Mouse (Mus musculus): ENCODE data around the gene Metap2.
A peak's percentile ranks its signal among the peaks of the same experiment; 100 is the strongest.
"Not testable (repeated sequence)": the region's sequence is repeated elsewhere in the genome, so short reads cannot be mapped to it uniquely, and the experiment has no call there.

Gene Metap2

GRCm38 (mm10) chr10:93909811-93910446 is 13.0 kb upstream of the Metap2 start:
- no peak for DNase-seq

GRCm38 (mm10) chr10:93909015-93909414 is 12.1 kb upstream of the Metap2 start:
- DNase-seq, result no peak

- no peak for DNase-seq
These were observed 11.6 kb upstream of the Metap2 start for GRCm38 (mm10) chr10:93908540-93908939.

DNA sequence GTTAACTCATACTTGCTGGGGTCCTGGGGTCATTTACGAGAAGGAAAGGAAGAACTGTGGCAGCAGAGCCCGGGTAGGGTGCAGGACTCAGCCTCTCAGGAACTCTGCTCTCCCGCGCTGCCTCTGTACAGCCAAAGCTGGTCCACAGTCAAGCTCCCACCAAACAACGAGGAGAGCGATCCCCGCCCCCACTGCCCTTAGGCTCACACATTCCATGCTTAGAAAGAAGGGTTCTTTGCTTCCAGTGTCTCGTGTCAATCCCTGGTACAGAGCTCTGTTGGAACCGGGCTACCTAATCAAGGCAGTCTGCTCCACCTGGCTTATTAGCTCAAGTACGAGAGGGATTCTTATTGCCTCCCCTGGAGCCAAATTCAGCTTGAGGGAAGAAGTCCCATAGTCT is 10.5 kb upstream of the Metap2 start:
- peak; percentile 19 to 27 for DNase-seq

GRCm38 (mm10) chr10:93899907-93900306 is 3.0 kb upstream of the Metap2 start:
- no peak for DNase-seq

- DNase-seq, result peak in 1 of 2 experiments; percentile 8
These were observed 2.4 kb upstream of the Metap2 start for GRCm38 (mm10) chr10:93899303-93899702.

- no peak for DNase-seq
These were observed 4.3 kb downstream of the Metap2 start for GRCm38 (mm10) chr10:93892551-93892950.

DNA sequence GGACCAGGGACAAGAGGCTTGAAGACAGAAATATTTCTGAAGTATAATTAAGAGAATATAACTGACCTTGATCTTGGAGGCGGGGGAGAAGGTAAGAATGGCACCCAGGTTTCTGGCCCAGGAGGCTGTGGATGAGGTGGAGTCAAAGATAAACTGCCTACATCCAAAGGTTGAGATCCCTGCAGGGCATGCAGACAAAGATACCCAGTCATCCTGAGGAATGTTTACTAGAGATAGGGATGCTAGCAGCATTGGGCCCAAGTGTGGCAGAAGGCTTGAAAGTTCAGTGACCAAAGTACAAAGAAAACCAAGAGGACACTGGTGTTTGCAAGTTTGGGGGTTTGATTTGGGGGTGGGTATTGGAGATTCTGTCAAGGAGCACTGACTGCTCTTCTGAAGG is 5.9 kb downstream of the Metap2 start:
- DNase-seq, result no peak

DNA sequence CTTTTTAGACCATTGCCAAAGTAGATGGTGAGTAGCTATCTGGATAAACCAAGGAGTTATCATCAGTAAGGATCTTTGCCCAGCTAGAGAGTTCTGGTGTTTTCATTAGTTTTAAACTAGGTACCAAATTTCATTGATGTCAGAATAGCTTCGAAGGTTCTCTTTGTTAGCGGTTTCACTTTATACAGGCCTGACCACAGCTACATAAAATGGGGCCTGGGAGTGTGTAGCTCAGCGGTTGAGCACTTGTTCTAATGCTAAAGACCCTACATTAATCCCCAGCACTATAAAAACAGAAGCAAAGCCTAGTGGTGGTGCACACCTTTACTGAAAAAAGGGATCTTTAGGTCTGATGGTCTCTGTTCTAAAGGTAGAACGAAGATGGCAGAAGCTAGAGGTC is 6.3 kb downstream of the Metap2 start:
- DNase-seq, result no peak

DNA sequence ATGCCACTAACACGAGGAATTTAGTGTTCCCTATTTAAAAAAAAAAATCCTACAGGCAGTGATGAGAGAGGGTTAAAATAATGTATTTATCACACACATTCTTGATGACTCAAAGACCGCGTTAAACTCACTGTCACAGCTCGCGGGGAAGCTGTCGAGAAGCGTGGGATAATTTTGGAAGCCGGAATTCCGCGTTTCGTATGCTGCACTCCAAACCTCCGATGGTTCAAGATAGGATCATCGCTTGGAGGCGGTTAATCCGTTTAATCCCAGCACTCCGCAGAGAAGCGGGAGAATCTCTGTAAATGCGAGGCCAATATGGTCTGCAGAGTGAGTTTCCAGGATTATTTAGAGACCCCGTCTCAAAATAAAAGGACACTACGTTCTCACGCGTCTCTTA is 6.9 kb downstream of the Metap2 start:
- no peak for DNase-seq

DNA sequence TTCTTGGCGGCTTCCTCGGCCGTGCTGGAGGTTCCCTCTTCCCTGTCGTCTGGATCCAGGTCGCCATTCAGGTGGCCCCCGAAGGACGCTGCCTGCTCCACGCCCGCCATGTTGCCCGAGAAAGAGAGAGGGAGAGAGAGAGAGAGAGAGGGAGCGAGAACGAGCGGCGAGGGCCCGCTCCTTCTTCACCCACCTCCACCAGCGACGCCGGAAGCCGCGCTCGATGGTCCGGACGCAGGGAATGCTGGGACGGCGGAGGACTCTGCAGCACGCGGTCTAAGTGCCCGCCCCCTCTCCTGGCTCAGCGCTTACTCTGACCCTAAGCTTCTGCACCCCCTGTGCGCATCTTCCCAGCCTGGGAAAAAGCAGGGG is 7.3 kb downstream of the Metap2 start:
- DNase-seq, result peak; percentile 93 to 95

GRCm38 (mm10) chr10:93888935-93889578 is 7.8 kb downstream of the Metap2 start:
- peak in 1 of 2 experiments; percentile 61 for DNase-seq

GRCm38 (mm10) chr10:93888590-93888934 is 8.3 kb downstream of the Metap2 start:
- no peak for DNase-seq

- no peak for DNase-seq
These were observed 10.9 kb downstream of the Metap2 start for GRCm38 (mm10) chr10:93885839-93886477.

DNA sequence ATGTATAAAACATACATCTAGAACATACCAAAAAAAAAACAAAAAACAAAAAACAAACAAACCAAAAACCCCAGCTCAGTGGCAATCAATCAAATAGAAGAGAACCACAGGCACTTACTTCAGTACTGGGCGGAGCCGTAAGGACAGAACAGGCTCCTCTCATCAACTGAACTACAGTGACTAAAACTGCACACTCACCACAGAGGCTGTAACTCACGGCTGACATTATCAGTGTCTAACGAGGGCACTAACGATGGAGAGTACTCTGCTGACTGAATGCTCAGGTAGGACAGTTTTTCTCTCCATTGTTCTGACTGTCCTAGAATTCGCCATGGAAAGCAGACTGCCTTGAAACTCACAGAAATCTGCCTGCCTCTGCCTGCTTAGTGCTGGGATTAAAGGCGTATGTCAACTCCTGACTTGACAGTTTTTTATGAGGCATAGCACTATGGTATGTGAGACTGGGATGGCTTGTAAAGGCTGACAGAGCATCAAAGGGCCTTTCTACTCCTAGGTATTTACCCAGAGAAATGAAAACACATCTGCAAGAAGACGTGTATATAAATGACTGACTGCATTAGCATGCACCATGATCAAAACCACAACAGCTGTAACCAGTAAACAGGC is 14.0 kb downstream of the Metap2 start:
- DNase-seq, result no peak

GRCm38 (mm10) chr10:93881918-93882317 is 15.0 kb downstream of the Metap2 start:
- DNase-seq, result no peak

GRCm38 (mm10) chr10:93878732-93879131 is 18.2 kb downstream of the Metap2 start:
- no peak for DNase-seq

DNA sequence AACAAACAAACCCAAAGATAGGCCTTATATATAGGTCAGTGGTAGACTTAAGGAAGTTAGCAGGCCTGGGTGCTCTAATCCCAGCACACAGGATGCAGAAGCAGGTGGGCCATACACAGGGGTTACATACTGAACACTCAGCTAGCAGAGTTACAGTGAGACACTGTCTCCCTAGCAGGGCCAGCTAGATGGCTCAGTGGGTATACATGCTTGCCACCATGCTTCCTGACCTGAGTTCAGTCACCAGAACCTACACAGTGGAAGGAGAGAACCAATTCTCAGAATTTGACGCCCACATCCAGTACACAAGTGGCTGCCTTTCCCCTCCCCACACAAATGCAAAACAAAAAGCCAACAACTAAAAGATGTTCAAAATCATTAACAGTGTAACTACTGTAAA is 20.1 kb downstream of the Metap2 start:
- DNase-seq, result no peak

GRCm38 (mm10) chr10:93868886-93869285 is 28.0 kb downstream of the Metap2 start:
- DNase-seq, result no peak

GRCm38 (mm10) chr10:93868401-93868800 is 28.5 kb downstream of the Metap2 start:
- no peak for DNase-seq

DNA sequence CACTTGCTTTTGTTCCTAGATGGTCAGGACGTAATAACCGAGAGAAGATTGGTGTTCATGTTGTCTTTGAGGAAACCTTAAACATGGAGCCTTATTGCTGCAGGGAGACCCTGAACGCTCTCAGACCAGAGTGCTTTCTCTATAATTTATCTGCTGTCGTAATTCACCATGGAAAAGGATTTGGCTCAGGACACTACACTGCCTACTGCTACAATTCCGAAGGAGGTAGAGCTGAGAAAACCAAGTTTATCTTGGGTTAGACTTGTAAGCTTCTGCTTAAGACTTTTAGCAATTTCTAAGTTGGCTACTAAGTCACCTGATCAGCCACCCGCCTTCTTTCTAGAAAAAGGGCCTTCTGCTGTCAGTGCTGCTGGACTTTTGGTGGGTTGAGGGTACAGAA is 40.8 kb downstream of the Metap2 start:
- DNase-seq, result no peak

DNA sequence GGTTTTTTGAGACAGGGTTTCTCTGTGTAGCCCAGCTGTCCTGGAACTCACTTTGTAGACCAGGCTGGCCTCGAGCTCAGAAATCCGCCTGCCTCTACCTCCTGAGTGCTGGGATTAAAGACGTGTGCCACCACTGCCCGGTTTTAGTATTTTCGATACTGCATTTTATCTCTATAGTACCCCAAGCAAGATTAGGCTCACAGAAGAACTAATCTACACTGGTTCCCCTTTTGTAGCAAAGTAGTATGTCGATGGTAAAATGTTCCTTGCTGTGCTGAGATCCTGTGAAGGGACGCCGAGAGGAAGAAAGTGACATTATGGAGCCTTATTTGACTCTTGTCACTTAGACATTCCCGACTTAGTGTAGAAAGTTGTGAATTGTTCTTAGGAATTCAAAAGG is 41.8 kb downstream of the Metap2 start:
- DNase-seq, result no peak

- DNase-seq, result no peak
These were observed 50.2 kb downstream of the Metap2 start for GRCm38 (mm10) chr10:93846706-93847105.

DNA sequence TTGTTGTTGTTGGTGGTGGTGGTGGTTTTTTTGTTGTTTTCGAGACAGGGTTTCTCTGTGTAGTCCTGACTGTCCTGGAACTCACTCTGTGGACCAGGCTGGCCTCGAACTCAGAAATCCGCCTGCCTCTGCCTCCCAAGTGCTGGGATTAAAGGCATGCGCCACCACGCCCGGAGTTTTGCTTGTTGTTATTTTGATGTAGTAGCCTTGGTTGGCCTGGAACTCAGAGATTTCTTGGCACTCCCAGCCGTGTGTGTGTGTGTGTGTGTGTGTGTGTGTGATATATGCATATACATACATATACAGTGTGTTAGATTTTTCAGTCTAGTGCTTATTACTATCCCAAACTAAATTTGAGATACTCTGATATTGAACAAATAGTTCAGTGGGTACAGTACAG is 61.8 kb downstream of the Metap2 start:
- DNase-seq, result not testable (repeated sequence)
